Comparison of ENCODE assay signal across 9 mouse cellular contexts in genomic region chr6:8275098-8275497, GRCm38 (mm10). TPM values are rescaled to one million over a fixed set of nuclear protein-coding genes. Genes with fewer than 3 reads are reported as not detected.
DNase-seq lines count a peak whose midpoint lies in the region; ATAC-seq and TF ChIP-seq lines count a peak whose summit lies in the region.
"Had no signal": no experiment of that assay in that cellular context is flagged by ENCODE, and none has a peak within 500 bp of the region (broad histone marks: within the 10 kb centered on the region; RNA-seq: fewer than 3 reads in every experiment).

No protein-coding gene starts in this region.

- DNase-seq in kidney, adult 18-20 months: peak; percentile 65
- DNase-seq in adrenal gland, adult 18-20 months (ENCODE audit: low spot score in 2 of 2): peak; percentile 34 to 36
- DNase-seq in embryo, embryonic 11.5 days (ENCODE audit: low read depth, low spot score): peak; percentile 24
- DNase-seq in heart, postnatal 25 days (ENCODE audit: low spot score): peak; percentile 7
- DNase-seq in left cerebral cortex, adult 18-20 months (ENCODE audit: low spot score in 2 of 2): peak; percentile 77 to 81
- peak; percentile 85 for DNase-seq in midbrain, postnatal 0 days (ENCODE audit: low spot score)
- DNase-seq in splenic B cell, adult 2 months (ENCODE audit: low read depth, low spot score): peak; percentile 81

- no peak overlapping the region for H3K9ac ChIP-seq in kidney, embryonic 15.5 days
- no peak overlapping the region for H3K9ac ChIP-seq in midbrain, postnatal 0 days (replicated peaks; ENCODE audit: low read length, poor library complexity, severe bottlenecking)
- H3K9ac ChIP-seq: lung, embryonic 15.5 days had no signal

- no peak overlapping the region for H3K4me2 ChIP-seq in kidney, embryonic 15.5 days
- no peak overlapping the region for H3K4me2 ChIP-seq in midbrain, postnatal 0 days (ENCODE audit: low read depth, low read length, poor library complexity, severe bottlenecking)
- H3K4me2 ChIP-seq: lung, embryonic 15.5 days had no signal

- H3K27ac ChIP-seq in kidney, embryonic 15.5 days: no peak overlapping the region
- H3K27ac ChIP-seq in midbrain, postnatal 0 days (ENCODE audit: low read depth, low read length): no peak overlapping the region
- H3K27ac ChIP-seq: lung, embryonic 15.5 days had no signal

- peaks cover 8% of the 10 kb centered on the region; the same call in 1 of the 2 replicates for H3K36me3 ChIP-seq in kidney, embryonic 15.5 days
- H3K36me3 ChIP-seq in midbrain, postnatal 0 days (ENCODE audit: insufficient read depth, low read length): peaks cover 7% of the 10 kb centered on the region
- H3K36me3 ChIP-seq in splenic B cell, adult 2 months (ENCODE audit: control insufficient read depth, insufficient read depth, low read length, poor library complexity, severe bottlenecking): no peaks in the 10 kb centered on the region

- intact Hi-C loops in heart, postnatal 25 days (cut with DNase I): loop anchor here (2.0 to 10.0 kb wide), 3 partner anchors 230 to 560 kb away; partner anchors contain the start of gene Glcci1

- no peaks in the 10 kb centered on the region for H3K4me1 ChIP-seq in kidney, embryonic 15.5 days
- H3K4me1 ChIP-seq in midbrain, postnatal 0 days (ENCODE audit: insufficient read depth, low read length): no peaks in the 10 kb centered on the region; the same call in 1 of the 2 replicates
- H3K4me1 ChIP-seq: lung, embryonic 15.5 days had no signal

- no peaks in the 10 kb centered on the region for H3K27me3 ChIP-seq in kidney, embryonic 15.5 days
- no peaks in the 10 kb centered on the region for H3K27me3 ChIP-seq in midbrain, postnatal 0 days (ENCODE audit: insufficient read depth, low read length)
- no peaks in the 10 kb centered on the region for H3K27me3 ChIP-seq in splenic B cell, adult 2 months (ENCODE audit: control insufficient read depth, insufficient read depth, low read length, poor library complexity, severe bottlenecking)
- H3K27me3 ChIP-seq: lung, embryonic 15.5 days had no signal

- H3K9me3 ChIP-seq in kidney, embryonic 15.5 days (replicated peaks): no peaks in the 10 kb centered on the region
- H3K9me3 ChIP-seq in midbrain, postnatal 0 days (ENCODE audit: low read length): no peaks in the 10 kb centered on the region
- H3K9me3 ChIP-seq: lung, embryonic 15.5 days had no signal

- WGBS in kidney, embryonic 15.5 days: 16% methylated on average over 1 of the region's 1 CpGs
- WGBS in midbrain, postnatal 0 days: 5% methylated on average over 1 of the region's 1 CpGs

- peak; percentile 82 for TF ChIP-seq CTCF in midbrain, postnatal 0 days (IDR thresholded peaks at IDR 0.05)

- no peak for ATAC-seq in kidney, embryonic 15.5 days (replicated peaks; ENCODE audit: low FRiP score)
- peak; percentile 79; the same call in 1 of the 2 replicates for ATAC-seq in midbrain, postnatal 0 days (ENCODE audit: low FRiP score)

- H3K4me3 ChIP-seq in kidney, embryonic 15.5 days (replicated peaks): no peak overlapping the region
- no peak overlapping the region for H3K4me3 ChIP-seq in midbrain, postnatal 0 days (ENCODE audit: low read depth, low read length)
- H3K4me3 ChIP-seq: lung, embryonic 15.5 days had no signal

RNA-seq across cellular contexts. Expression of gene Gm45062, which starts 15.8 kb away (rescaled TPM):
- 11.4 TPM in 2 replicates for polyA plus RNA-seq in kidney, embryonic 15.5 days (2015; fragmentation: Nextera tagmentation; extraction: Ambion mirVana)
- under 1 TPM in 1 of 2 experiments, not detected in 1; 0.50 TPM for total RNA-seq in adrenal gland, adult 18-20 months (2021)
- total RNA-seq in heart, postnatal 25 days (2021): not detected
- 1 to 10 TPM; 4.8 to 8.7 TPM for total RNA-seq in left cerebral cortex, adult 18-20 months (2021)
- 4.4 and 8.1 TPM in 2 replicates for total RNA-seq in midbrain, postnatal 0 days (2014; rRNA removed)
- 2.5 and 2.7 TPM in 2 replicates for polyA plus RNA-seq in midbrain, postnatal 0 days (2015; fragmentation: Nextera tagmentation; extraction: Ambion mirVana)

RNA-seq across cellular contexts. Expression of gene Umad1, which starts 16.0 kb away (rescaled TPM):
- polyA plus RNA-seq in kidney, embryonic 15.5 days (2015; fragmentation: Nextera tagmentation; extraction: Ambion mirVana): 23.3 and 24.4 TPM in 2 replicates
- total RNA-seq in adrenal gland, adult 18-20 months (2021): 10 to 100 TPM; 10.3 to 15.0 TPM
- 10 to 100 TPM in 1 of 2 experiments, 1 to 10 TPM in 1; 9.9 to 12.9 TPM for total RNA-seq in heart, postnatal 25 days (2021)
- total RNA-seq in left cerebral cortex, adult 18-20 months (2021): 10 to 100 TPM; 44.8 to 45.6 TPM
- total RNA-seq in midbrain, postnatal 0 days (2014; rRNA removed): 25.4 and 26.7 TPM in 2 replicates
- polyA plus RNA-seq in midbrain, postnatal 0 days (2015; fragmentation: Nextera tagmentation; extraction: Ambion mirVana): 69.8 and 70.2 TPM in 2 replicates

RNA-seq across cellular contexts. Expression of gene Rpa3, which starts 16.1 kb away (rescaled TPM):
- polyA plus RNA-seq in kidney, embryonic 15.5 days (2015; fragmentation: Nextera tagmentation; extraction: Ambion mirVana): 165 and 198 TPM in 2 replicates
- total RNA-seq in adrenal gland, adult 18-20 months (2021): 10 to 100 TPM; 12.8 to 13.4 TPM
- 10 to 100 TPM; 21.0 to 23.8 TPM for total RNA-seq in heart, postnatal 25 days (2021)
- 10 to 100 TPM; 16.1 to 16.2 TPM for total RNA-seq in left cerebral cortex, adult 18-20 months (2021)
- 20.8 and 23.0 TPM in 2 replicates for total RNA-seq in midbrain, postnatal 0 days (2014; rRNA removed)
- polyA plus RNA-seq in midbrain, postnatal 0 days (2015; fragmentation: Nextera tagmentation; extraction: Ambion mirVana): 22.3 and 27.6 TPM in 2 replicates

Comparison
In these comparisons a context has a peak if more than half of its experiments do, and no peak if none do; other contexts are left out.
1. DNase-seq: peak in every context shown above with its lines; median percentile 85 in midbrain, postnatal 0 days; 81 in splenic B cell, adult 2 months; 79 in left cerebral cortex, adult 18-20 months; 65 in kidney, adult 18-20 months; 35 in adrenal gland, adult 18-20 months; 24 in embryo, embryonic 11.5 days; 7 in heart, postnatal 25 days.